Mouse (Mus musculus) CD4-positive, CD25-positive, alpha-beta regulatory T cell, adult 4 months (primary cell): ENCODE data around the gene Pgpep1. TPM values are rescaled to one million over a fixed set of nuclear protein-coding genes. Genes with fewer than 3 reads are reported as not detected.

Experiments used
- ATAC-seq: one replicate; pipeline ENCODE4 v1.8.0; 2017
- polyA plus RNA-seq, 2 experiments: library from polyadenylated mRNA; unstranded; fragments of 100-300 nt; shearing (Covaris generic); gene quantifications; one replicate each; pipeline ENCODE4 v1.2.1; 2017

The Pgpep1 gene
- 1 to 10 TPM; 7.0 to 9.5 TPM for polyA plus RNA-seq

- ATAC-seq: peak; percentile 22
Measured at GRCm38 (mm10) chr8:70660273-70660725, at the start of gene Pgpep1. Gene Pgpep1 (minus strand): TSS chr8:70660388.

GRCm38 (mm10) chr8:70709794-70710193, 49.6 kb upstream of the Pgpep1 start:
- no peak for ATAC-seq

- ATAC-seq: no peak
Measured at GRCm38 (mm10) chr8:70708281-70708680, 48.1 kb upstream of the Pgpep1 start.

- ATAC-seq: no peak
Measured at GRCm38 (mm10) chr8:70703287-70703686, 43.1 kb upstream of the Pgpep1 start, which contains the start of gene Iqcn. Gene Iqcn (plus strand): TSS chr8:70703457.

- no peak for ATAC-seq
Measured at GRCm38 (mm10) chr8:70702842-70703182, 42.6 kb upstream of the Pgpep1 start.

DNA sequence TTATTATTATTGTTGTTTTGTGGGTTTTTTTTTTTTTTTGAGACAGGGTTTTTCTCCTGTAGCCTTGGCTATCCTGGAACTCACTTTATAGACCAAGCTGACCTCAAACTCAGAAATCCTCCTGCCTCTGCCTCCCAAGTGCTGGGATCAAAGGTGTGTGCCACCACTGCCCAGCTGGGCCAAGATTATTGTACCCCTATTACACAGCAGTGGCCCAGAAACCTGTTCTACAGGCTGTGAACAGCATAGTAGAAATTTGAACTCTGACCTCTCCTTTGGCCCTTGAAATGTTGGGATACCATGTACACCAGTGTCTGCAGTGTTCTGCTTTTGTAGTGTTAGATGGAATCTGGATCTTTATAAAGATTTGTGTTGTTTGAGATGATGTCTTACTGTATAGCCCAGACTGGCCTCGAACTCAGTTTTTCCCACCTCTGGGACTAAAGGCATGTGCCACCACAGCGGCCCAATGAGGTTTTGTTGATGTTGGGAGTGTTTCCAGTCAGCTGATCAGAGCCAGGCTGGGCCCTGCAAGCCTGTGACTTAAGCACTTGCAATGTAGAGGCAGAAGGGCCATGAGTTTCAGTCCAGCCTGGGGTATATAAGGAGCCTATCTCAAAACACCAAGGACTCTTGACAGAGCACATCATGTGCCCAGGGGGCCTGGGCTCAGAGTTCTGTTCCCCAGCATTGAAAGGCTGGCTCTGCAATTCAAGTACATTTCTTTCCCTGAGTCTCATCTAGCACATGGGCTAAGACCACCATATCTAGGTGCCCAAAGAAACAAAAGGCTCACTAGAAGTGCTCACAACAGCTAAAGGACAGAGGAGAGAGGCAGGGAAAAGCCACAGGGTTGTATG, 42.0 kb upstream of the Pgpep1 start:
- ATAC-seq: no peak

DNA sequence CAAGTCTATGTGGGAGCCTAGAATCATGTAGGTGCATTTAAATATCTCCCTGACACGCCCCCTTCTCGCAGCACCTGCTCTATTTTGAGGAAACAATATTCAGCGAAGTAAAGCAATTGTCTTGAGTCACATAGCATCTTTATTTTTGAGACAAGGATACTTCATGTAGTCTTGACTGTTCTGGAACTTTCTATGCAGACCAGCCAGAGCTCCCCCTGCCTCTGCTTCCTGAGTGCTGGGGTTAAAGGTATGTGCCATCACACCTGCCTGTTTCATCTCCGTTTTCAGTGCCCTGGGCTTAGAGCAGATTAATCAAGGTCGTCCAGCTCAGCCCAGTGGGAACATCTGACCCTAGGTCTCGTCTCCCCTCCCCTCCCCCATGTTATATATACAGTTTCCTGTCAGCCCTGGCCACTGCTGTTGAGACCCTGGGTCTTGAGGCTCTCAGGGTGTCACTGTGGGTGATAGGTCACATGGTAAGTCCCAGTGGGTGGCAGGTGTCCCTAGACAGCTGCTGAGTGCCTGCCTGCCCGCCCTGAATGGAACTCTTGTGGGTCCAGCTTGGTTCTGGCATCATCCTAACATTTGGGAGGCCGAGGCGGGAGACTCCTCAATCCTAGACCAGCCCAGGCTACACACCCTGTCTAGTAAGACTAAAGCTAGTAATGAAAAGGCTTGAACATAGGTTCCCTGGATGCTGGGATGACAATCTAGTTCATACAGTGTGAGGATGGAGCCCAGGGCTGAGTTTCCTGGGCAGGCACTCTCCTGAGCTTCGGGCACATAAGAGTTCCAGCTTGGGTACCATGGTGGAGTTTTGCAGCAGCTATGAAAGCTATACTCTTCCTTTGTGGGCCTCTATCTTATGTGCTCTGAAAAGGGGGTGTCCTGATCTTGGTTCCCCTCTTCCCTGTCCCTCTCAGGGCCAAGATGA, 41.1 kb upstream of the Pgpep1 start:
- ATAC-seq: no peak

DNA sequence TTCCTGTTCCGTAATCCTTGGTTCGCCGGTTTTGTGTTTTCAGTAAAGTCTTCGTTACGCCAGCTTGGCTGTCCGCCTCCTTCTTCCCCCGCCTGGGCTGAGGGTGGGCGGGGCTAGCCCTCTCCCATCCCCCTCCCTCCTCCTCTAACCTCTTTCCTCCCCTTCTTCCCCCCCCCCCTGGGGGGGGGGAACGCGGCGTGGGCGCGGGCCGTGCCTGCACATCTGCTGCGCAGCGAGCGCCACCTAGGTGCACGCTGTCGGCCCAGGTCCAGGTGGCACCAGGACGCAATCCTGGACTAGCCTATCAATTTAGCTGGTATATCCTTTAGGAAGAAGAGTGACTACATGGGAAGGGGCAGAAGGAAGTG, 40.4 kb upstream of the Pgpep1 start:
- peak; percentile 9 for ATAC-seq

GRCm38 (mm10) chr8:70699834-70700554, 39.8 kb upstream of the Pgpep1 start:
- peak; percentile 7 for ATAC-seq

GRCm38 (mm10) chr8:70699116-70699833, 39.1 kb upstream of the Pgpep1 start:
- no peak for ATAC-seq

DNA sequence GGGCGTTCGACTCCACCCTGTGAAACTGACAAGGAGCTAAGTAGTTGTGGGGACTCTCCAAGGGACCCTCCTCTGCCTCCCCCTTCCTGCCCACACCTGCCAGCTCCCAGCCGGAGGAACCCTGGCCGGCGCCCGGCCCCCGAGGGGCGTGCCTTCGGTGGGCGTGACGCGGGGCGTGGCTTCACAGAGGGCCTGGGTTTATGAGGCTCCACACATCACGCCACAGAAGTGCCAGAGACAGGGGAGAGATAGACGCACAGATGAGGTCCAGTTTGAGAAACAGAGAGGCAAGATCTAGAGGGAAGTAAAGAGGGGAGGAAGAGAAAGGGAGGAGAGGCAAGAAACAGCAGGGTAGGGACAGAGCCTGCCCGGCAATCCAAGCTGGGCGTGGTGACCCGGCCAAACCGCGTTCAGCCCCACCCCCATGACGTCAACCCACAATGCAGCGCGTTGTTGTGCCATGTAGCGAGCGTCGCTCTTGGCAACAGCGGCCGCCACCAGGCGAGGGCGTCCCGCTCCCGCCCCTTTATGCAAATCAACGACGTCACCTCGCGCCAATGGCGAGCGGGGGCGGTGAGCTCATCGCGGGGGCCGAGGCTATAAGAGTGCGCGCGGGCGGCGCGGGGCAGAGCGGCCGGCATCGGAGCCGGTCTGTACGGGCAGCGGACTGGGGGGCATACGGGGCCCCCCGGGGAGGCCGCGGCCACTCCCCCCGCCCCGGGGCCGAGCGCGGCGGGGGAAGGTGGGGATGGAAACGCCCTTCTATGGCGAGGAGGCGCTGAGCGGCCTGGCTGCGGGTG, 38.3 kb upstream of the Pgpep1 start, which contains the start of gene Jund:
Gene Jund (plus strand): TSS at position 640 of the 800 bp plus-strand sequence.
- peak; percentile 65 for ATAC-seq

- ATAC-seq: no peak
Measured at GRCm38 (mm10) chr8:70697366-70698250, 37.4 kb upstream of the Pgpep1 start.

GRCm38 (mm10) chr8:70696946-70697345, 36.8 kb upstream of the Pgpep1 start:
- no peak for ATAC-seq

- no peak for ATAC-seq
Measured at GRCm38 (mm10) chr8:70696019-70696885, 36.1 kb upstream of the Pgpep1 start.

DNA sequence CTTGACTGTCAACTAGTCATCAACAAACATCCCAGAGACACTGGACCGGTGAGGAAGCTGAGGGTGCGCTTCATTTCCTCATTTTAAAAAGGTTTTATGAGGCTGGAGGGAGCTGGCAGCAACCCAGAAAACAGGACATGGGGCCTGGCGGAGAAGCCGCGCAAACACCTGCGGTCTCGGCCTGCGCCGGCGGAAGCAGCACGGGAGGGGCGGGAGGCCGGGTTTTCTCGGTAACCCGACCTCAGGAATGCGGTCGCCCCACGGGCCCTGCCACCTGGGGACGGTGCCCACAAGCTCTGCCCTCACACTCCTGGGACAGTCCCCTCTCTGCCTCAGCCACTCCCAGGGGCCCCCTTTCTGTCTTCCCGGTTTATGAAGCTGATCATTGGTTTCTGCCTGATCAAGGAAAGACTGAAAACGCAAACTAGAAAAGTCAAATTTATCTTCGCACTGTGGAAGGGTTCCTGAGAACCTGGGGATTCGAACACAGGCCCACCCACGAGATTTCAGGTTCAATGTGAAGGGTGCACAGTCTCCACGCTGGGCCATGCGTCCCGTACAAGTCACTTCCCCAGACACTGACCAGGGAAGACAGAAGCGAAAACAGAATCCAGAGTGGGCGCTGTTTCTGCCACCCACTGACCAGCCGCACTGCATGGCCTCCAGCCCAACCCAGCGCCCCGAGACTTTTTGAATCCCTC, 35.3 kb upstream of the Pgpep1 start:
- peak; percentile 1 for ATAC-seq

DNA sequence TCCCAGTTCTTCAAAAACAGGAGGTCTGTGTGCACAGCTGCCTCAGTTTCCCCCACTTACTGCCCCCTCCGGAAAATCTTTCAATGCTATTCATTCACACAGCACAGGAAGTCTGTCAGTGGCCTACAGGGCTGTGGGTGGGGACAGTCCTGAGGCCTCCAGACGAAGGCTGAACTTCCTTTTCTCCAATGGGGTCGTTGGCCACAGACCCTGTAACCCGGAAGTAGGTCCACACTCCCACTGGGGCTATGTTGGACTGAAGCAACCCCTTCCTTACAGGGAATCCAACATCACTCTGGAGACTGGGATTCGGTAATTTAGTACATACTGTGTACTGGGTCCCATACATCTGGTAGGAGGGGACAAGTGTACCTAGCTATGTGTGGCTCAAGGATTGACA, 33.4 kb upstream of the Pgpep1 start:
- no peak for ATAC-seq

- no peak for ATAC-seq
Measured at GRCm38 (mm10) chr8:70691727-70692231, 31.6 kb upstream of the Pgpep1 start.

- ATAC-seq: no peak
Measured at GRCm38 (mm10) chr8:70691230-70691629, 31.0 kb upstream of the Pgpep1 start.
